Mouse (Mus musculus) G1E (cell line): ENCODE data around the gene Agap3.

Experiments
- CTCF ChIP-seq: IDR thresholded peaks from 2 replicates; pipeline ENCODE4 v1.5.1; 2012; ENCODE audit warnings: low read depth, low read length, inconsistent platforms, mixed read lengths
- TAL1 ChIP-seq: conservative IDR thresholded peaks from 2 replicates; pipeline ENCODE4 v1.6.1; 2012; ENCODE audit warnings: low read depth, low read length, inconsistent platforms, mixed read lengths

- no peak for TF ChIP-seq TAL1
- no peak for TF ChIP-seq CTCF
Observed at GRCm38 (mm10) chr5:24428596-24428995, 23.4 kb upstream of the Agap3 start.
